Mouse (Mus musculus): Measurements from ENCODE around the gene Zfp740. TPM values are rescaled to one million over a fixed set of nuclear protein-coding genes. Genes with fewer than 3 reads are reported as not detected.

Zfp740 gene
- polyA plus RNA-seq, 1 experiment from 2014 or later: 96.4 TPM

DNA sequence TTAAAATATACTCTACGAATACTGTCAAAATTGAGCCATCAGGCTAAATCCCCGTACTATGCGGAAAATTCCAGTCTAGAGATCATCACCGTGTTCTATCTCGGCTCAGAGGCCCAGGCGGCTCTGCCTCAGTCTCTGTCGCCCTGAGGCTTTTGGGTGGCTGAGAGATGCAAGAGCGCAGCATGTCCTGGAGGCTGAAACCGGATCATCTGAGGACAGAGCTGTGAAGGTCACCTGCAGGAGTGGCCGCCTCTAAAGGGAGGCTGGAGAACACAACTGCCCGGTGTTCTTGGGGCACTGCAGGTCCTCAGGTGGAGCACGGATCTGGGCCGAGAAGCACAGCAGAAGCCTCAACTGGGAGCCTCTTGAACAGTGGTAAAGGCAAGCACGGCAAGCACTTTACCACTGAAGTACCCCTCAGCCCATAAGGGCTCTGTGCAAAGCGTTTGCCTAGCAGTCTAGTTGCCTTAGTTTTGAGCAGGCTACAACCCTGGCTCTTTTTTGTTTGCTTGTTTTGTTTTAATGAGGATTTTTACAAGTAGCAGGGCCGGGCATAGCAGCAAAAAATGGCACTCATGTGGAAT is 27.2 kb upstream of the Zfp740 start:
- no peak for TF ChIP-seq CTCF (IDR thresholded peaks at IDR 0.05)
- CTCF ChIA-PET: interaction anchor here (1.8 to 6.1 kb wide), 4 partner anchors 10 to 60 kb away, joined by 3 to 71 read pairs (median 10); no protein-coding TSS in a partner anchor
- POLR2A ChIA-PET: interaction anchor here (1.1 kb wide), 2 partner anchors 10 to 31 kb away, joined by 3 to 4 read pairs; no protein-coding TSS in a partner anchor
- no peaks in the 10 kb centered on the region for H3K27me3 ChIP-seq
- DNase-seq (ENCODE audit: low read depth, low spot score) (no peak), ATAC-seq (no peak)
- in situ Hi-C loops (cut with MboI; ENCODE audit: low pct_unique_long_range_greater_than_20kb): loop anchor here (5.0 kb wide), 1 partner anchor 46 kb away; no protein-coding TSS in a partner anchor

DNA sequence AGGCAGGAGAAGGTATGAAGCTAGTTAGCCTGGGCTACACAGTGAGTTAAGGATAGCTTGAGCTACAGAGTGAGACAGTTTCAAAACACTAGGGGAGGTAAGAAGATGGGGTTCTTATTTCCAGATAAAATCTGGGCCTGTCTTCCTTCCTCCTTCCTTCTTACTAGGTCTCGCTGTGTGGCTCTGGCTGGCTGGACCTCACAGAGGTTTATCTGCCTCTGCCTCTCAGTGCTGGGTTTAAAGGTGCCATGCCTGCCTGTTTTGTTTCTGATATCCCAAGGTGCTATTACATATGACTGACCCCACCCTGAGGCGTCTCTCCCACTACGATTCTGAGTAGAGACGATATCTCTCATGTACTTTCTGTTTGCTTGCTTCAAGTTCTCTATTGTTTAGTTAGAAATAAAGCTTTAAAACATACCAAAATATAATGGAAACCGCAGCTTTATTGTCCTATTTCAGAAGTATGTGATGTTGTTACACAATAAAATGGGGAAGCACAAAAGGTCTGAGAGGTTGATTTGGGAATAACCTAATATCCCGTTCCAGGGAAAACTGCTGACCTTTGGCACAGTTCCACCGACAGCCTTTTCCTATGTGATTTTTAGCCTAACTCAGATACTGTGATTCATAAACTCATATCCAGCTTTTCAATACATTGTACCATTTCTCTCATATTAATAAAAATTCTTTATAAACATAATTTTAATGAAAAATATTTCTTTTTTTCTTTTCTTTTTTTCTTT is 26.3 kb upstream of the Zfp740 start:
- DNase-seq (ENCODE audit: low read depth, low spot score): no peak
- ATAC-seq: no peak
- no peaks in the 10 kb centered on the region for H3K27me3 ChIP-seq
- ChIA-PET CTCF (interaction anchor here (1.8 to 6.1 kb wide), 4 partner anchors 11 to 59 kb away, joined by 3 to 71 read pairs (median 9); partner anchors contain the start of gene Csad), POLR2A (interaction anchor here (1.1 kb wide), 2 partner anchors 10 to 30 kb away, joined by 3 to 4 read pairs; no protein-coding TSS in a partner anchor)
- in situ Hi-C loops (cut with MboI; ENCODE audit: low pct_unique_long_range_greater_than_20kb): loop anchor here (5.0 kb wide), 1 partner anchor 46 kb away; no protein-coding TSS in a partner anchor
- no peak for TF ChIP-seq CTCF (IDR thresholded peaks at IDR 0.05)

DNA sequence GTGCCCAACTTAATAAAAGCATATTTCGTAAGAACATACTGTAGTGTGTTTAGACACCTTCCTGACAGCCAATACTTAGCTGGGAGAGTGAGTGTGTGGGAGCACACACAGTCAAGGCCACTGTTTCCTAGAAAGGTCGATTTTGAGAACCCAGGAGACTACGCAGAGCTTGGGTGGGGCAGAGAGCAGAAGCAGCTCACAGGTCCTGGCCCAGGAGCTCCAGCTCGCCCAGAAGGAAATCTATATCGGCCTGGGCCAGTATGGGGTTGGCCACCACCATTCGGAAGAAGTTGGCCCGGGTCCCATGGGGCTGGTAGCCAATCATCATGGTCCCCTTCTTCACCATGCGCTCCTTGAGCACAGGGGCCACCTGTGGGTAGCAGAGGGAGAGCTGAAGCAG is 25.6 kb upstream of the Zfp740 start:
- DNase-seq (ENCODE audit: low read depth, low spot score) (no peak), ATAC-seq (no peak)
- ChIA-PET CTCF (interaction anchor here (0.7 to 6.1 kb wide), 10 partner anchors 9 to 58 kb away, joined by 3 to 71 read pairs (median 4); partner anchors contain the start of gene Csad), POLR2A (interaction anchor here (1.2 to 1.3 kb wide), 2 partner anchors 44 to 47 kb away, joined by 3 to 5 read pairs; no protein-coding TSS in a partner anchor)
- no peak for TF ChIP-seq CTCF (IDR thresholded peaks at IDR 0.05)
- in situ Hi-C loops (cut with MboI; ENCODE audit: low pct_unique_long_range_greater_than_20kb): loop anchor here (5.0 kb wide), 1 partner anchor 45 kb away; no protein-coding TSS in a partner anchor
- no peaks in the 10 kb centered on the region for H3K27me3 ChIP-seq

DNA sequence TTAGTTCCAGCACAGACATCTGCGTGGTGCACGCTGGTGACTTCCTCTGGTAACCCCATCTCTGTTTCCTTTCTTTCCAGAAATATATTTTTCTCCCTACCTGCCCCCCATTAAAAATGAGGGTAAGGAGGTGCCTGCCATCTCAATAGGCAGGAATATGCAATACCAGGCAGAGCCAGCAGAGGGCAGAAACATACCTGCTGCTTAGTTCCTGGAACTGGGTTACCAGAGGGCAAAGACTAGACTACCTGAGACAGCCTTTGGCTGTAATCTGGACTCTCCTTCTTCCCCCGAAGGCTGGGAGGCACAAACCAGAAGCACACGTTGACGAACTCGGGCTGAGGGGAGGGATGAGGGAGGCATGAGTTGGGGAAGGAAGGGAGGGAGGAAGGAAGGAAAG is 24.8 kb upstream of the Zfp740 start:
- ATAC-seq (peak; percentile 44), DNase-seq (ENCODE audit: low read depth, low spot score) (no peak)
- in situ Hi-C loops (cut with MboI; ENCODE audit: low pct_unique_long_range_greater_than_20kb): loop anchor here (5.0 kb wide), 1 partner anchor 44 kb away; no protein-coding TSS in a partner anchor
- peak; percentile 97 for TF ChIP-seq CTCF (IDR thresholded peaks at IDR 0.05)
- CTCF ChIA-PET: interaction anchor here (0.7 to 6.1 kb wide), 10 partner anchors 10 to 71 kb away, joined by 3 to 71 read pairs (median 4); partner anchors contain the start of gene Csad
- POLR2A ChIA-PET: interaction anchor here (1.2 to 1.3 kb wide), 2 partner anchors 43 to 46 kb away, joined by 3 to 5 read pairs; no protein-coding TSS in a partner anchor
- no peaks in the 10 kb centered on the region for H3K27me3 ChIP-seq

DNA sequence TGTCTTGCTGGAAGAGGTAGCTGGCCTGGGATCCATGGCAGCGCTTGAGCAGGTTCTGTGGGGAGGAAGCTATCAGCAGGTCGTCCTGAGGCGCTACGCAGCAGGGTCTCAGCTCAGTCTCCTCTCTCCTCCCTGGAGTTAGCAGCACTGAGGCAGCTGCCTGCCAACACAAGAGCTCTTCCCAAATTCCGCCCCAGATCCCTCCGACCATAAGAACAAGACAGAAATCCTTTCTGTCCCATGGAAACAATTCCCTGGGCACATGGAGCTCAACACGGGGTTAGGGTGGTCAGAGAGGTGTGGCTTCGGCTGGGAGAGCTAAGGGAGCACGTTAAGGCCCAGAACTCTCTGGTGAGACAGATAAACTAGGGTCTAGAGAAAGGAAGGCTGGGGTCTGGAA is 23.9 kb upstream of the Zfp740 start:
- in situ Hi-C loops (cut with MboI; ENCODE audit: low pct_unique_long_range_greater_than_20kb): loop anchor here (5.0 kb wide), 1 partner anchor 43 kb away; no protein-coding TSS in a partner anchor
- no peak for TF ChIP-seq CTCF (IDR thresholded peaks at IDR 0.05)
- DNase-seq (ENCODE audit: low read depth, low spot score) (no peak), ATAC-seq (no peak)
- ChIA-PET POLR2A (interaction anchor here (1.1 kb wide), 1 partner anchor 45 kb away, joined by 3 read pairs; no protein-coding TSS in a partner anchor), CTCF (interaction anchor here (1.3 to 6.1 kb wide), 2 partner anchors 44 to 71 kb away, joined by 5 to 71 read pairs; no protein-coding TSS in a partner anchor)
- H3K27me3 ChIP-seq: no peaks in the 10 kb centered on the region

DNA sequence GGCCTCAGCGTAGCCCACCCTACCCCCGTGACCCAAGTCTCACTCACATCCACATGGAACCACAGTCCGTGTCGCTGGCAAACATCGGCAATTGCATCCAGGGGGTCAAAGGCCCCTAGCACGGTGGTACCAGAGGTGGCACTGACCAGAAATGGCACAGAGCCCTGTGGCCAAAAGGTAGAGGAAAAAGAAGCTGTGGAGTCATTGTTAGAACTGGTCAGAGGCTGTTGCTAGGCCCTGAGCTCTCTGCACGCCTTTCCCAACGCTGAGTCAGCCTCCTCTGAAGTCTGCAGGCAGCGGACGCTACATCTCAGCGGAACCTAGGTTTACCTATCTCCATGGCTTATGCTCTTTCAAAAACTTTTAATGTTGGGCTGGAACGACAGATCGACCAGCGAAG is 23.1 kb upstream of the Zfp740 start:
- POLR2A ChIA-PET: interaction anchor here (0.7 to 1.6 kb wide), 3 partner anchors 25 to 44 kb away, joined by 3 to 4 read pairs (median 3); no protein-coding TSS in a partner anchor
- no peaks in the 10 kb centered on the region for H3K27me3 ChIP-seq

DNA sequence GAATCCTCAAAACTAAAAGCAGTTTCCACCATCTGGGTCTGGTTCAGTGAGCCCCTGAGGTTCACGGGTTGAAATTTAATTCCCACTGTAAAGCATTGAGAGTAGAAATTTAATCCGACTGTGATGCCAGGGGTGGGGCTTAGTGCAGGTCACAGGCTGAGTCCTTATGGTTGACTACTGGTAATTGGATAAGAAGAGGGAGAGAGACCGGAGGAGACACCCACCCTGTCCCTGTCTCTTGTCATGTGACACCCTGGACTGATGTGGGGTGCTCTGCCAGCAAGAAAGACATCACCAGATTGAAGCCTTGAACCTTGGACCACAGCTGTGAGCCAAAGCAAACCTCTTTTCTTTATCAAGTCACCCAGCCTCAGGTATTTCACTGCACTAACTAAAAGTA is 20.0 kb upstream of the Zfp740 start:
- in situ Hi-C loops (cut with MboI; ENCODE audit: low pct_unique_long_range_greater_than_20kb): no loop called here
- H3K27me3 ChIP-seq: no peaks in the 10 kb centered on the region
- CTCF ChIA-PET: no interaction called here
- TF ChIP-seq CTCF (IDR thresholded peaks at IDR 0.05): no peak
- no peak for DNase-seq (ENCODE audit: low read depth, low spot score)
- POLR2A ChIA-PET: no interaction called here
- no peak for ATAC-seq

More for the DNA sequence above, 23.1 kb upstream of the Zfp740 start:
- in situ Hi-C loops (cut with MboI; ENCODE audit: low pct_unique_long_range_greater_than_20kb): loop anchor here (5.0 kb wide), 1 partner anchor 42 kb away; no protein-coding TSS in a partner anchor
- DNase-seq (ENCODE audit: low read depth, low spot score) (no peak), ATAC-seq (no peak)
- no peak for TF ChIP-seq CTCF (IDR thresholded peaks at IDR 0.05)
- CTCF ChIA-PET: interaction anchor here (1.3 to 6.1 kb wide), 4 partner anchors 11 to 43 kb away, joined by 3 to 71 read pairs (median 4); no protein-coding TSS in a partner anchor

DNA sequence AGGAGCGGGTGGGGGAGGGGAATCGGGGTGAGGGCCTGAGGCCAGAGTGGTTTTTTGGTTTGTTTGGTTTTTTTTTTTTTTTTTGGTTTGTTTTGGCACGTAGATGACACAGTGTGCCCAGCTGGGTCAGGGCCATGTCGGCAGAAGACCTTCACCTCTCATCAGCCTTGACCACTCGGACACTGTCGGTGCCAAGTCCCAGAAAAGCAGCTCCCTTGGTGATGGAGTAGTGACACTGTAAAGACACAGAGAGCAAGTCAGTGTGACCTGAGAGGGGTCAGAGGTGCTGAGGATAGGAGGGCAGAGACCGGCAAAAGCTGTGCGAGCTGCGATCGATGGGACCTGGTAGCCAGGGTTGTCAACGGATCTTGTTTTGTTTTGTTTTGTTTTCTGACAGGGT is 16.8 kb upstream of the Zfp740 start:
- ChIA-PET POLR2A (interaction anchor here (0.6 to 1.1 kb wide), 2 partner anchors 10 to 57 kb away, joined by 3 to 5 read pairs; no protein-coding TSS in a partner anchor), CTCF (interaction anchor here (0.7 kb wide), 1 partner anchor 38 kb away, joined by 3 read pairs; no protein-coding TSS in a partner anchor)
- ATAC-seq (no peak), DNase-seq (ENCODE audit: low read depth, low spot score) (no peak)
- in situ Hi-C loops (cut with MboI; ENCODE audit: low pct_unique_long_range_greater_than_20kb): no loop called here
- no peaks in the 10 kb centered on the region for H3K27me3 ChIP-seq
- no peak for TF ChIP-seq CTCF (IDR thresholded peaks at IDR 0.05)

DNA sequence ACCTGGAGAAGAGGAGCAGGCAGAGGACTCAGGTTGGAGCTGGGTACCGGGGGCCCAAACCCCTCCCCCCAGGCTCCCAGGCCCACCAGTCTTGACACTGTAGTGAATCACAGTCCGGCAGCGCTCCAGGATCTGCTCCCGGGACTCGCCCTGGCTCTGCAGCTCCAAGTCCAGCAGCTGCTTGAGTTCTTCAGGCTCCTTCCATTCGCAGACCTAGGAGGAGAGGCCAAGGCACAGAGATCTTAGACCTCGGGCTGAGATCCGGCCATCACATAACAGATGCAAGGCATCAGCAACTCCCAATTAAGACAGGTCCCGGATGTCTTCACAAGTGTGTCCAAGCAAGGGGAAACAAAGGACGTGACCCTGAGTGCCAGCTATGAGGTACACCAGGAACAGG is 15.0 kb upstream of the Zfp740 start:
- no peak for ATAC-seq

DNA sequence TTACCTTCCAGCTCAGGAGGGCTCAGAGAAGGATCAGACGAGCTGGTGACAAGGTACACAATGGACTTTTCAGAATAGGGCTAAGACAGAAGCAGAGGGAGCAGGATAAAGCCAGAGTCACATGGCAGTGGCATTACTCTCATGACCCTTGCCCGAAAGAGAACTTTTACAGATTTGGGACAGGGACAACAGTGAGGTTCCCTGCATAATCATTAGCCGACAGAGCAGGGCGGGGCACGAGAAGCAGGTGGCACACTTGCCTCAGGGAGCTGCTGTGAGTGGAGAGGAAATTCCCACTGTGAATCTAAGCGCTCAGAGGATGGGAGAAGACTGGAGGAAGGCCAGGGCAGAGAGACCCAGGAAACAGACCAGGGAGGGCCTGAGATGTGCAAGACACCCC is 14.2 kb upstream of the Zfp740 start:
- DNase-seq (ENCODE audit: low read depth, low spot score) (no peak), ATAC-seq (no peak)
- ChIA-PET POLR2A (interaction anchor here (1.2 kb wide), 1 partner anchor 15 kb away, joined by 4 read pairs; the partner anchor contains the start of gene Csad), CTCF (interaction anchor here (1.1 kb wide), 1 partner anchor 35 kb away, joined by 4 read pairs; no protein-coding TSS in a partner anchor)
- TF ChIP-seq CTCF (IDR thresholded peaks at IDR 0.05): no peak
- in situ Hi-C loops (cut with MboI; ENCODE audit: low pct_unique_long_range_greater_than_20kb): no loop called here
- H3K27me3 ChIP-seq: no peaks in the 10 kb centered on the region

More for the DNA sequence above, 15.0 kb upstream of the Zfp740 start:
- in situ Hi-C loops (cut with MboI; ENCODE audit: low pct_unique_long_range_greater_than_20kb): no loop called here
- TF ChIP-seq CTCF (IDR thresholded peaks at IDR 0.05): no peak
- ChIA-PET POLR2A (no interaction called here), CTCF (interaction anchor here (1.1 kb wide), 1 partner anchor 36 kb away, joined by 4 read pairs; no protein-coding TSS in a partner anchor)
- no peak for DNase-seq (ENCODE audit: low read depth, low spot score)
- no peaks in the 10 kb centered on the region for H3K27me3 ChIP-seq
